Mouse (Mus musculus) telencephalon, adult 2 months (tissue): ENCODE data around the gene 1700003F12Rik.
A peak's percentile ranks its signal among the peaks of the same experiment; 100 is the strongest.

Experiments used
- DNase-seq: peaks from one replicate; pipeline ENCODE4 v3.0.0-alpha.2; 2011; ENCODE audit warnings: low read depth, low spot score

Gene 1700003F12Rik

GRCm38 (mm10) chr2:154549127-154549885 lies 2.4 kb downstream of the 1700003F12Rik start:
- DNase-seq = no peak

GRCm38 (mm10) chr2:154549886-154550189 lies 3.0 kb downstream of the 1700003F12Rik start:
- no peak for DNase-seq

- DNase-seq = no peak
Observed at GRCm38 (mm10) chr2:154550937-154551336, 4.1 kb downstream of the 1700003F12Rik start.

GRCm38 (mm10) chr2:154551476-154551875 lies 4.6 kb downstream of the 1700003F12Rik start, which contains the start of gene Actl10:
TSS of gene Actl10 (plus strand) at chr2:154551776.
- DNase-seq = no peak

GRCm38 (mm10) chr2:154551927-154552326 lies 5.0 kb downstream of the 1700003F12Rik start:
- no peak for DNase-seq

- no peak for DNase-seq
Observed at GRCm38 (mm10) chr2:154552424-154552907, 5.6 kb downstream of the 1700003F12Rik start.

GRCm38 (mm10) chr2:154555235-154555634 lies 8.3 kb downstream of the 1700003F12Rik start:
- DNase-seq = peak; percentile 91

GRCm38 (mm10) chr2:154557184-154557832 lies 10.4 kb downstream of the 1700003F12Rik start:
- DNase-seq = no peak

GRCm38 (mm10) chr2:154558264-154559039 lies 11.6 kb downstream of the 1700003F12Rik start, which contains the start of gene Necab3:
TSS of gene Necab3 (minus strand) at chr2:154558890.
- no peak for DNase-seq

- DNase-seq = no peak
Observed at GRCm38 (mm10) chr2:154563612-154564170, 16.8 kb downstream of the 1700003F12Rik start.

- DNase-seq = no peak
Observed at GRCm38 (mm10) chr2:154565562-154565961, 18.7 kb downstream of the 1700003F12Rik start.

- DNase-seq = no peak
Observed at GRCm38 (mm10) chr2:154566641-154567040, 19.8 kb downstream of the 1700003F12Rik start.

GRCm38 (mm10) chr2:154567766-154568165 lies 20.9 kb downstream of the 1700003F12Rik start:
- no peak for DNase-seq

- DNase-seq = no peak
Observed at GRCm38 (mm10) chr2:154568329-154569070, 21.6 kb downstream of the 1700003F12Rik start.

GRCm38 (mm10) chr2:154569071-154569748 lies 22.3 kb downstream of the 1700003F12Rik start:
- peak; percentile 52 for DNase-seq

GRCm38 (mm10) chr2:154569836-154570286 lies 23.0 kb downstream of the 1700003F12Rik start, which contains the start of gene E2f1:
TSS of gene E2f1 (minus strand) at chr2:154569892.
- DNase-seq = peak; percentile 86

GRCm38 (mm10) chr2:154570666-154571065 lies 23.8 kb downstream of the 1700003F12Rik start:
- no peak for DNase-seq

GRCm38 (mm10) chr2:154571266-154571665 lies 24.4 kb downstream of the 1700003F12Rik start:
- no peak for DNase-seq

- DNase-seq = no peak
Observed at GRCm38 (mm10) chr2:154571976-154572375, 25.1 kb downstream of the 1700003F12Rik start.

- DNase-seq = no peak
Observed at GRCm38 (mm10) chr2:154572996-154573395, 26.1 kb downstream of the 1700003F12Rik start.
